Mouse (Mus musculus): ENCODE measurements around the gene Gpr61. TPM values are rescaled to one million over a fixed set of nuclear protein-coding genes. Genes with fewer than 3 reads are reported as not detected.
A peak's percentile ranks its signal among the peaks of the same experiment; 100 is the strongest.

The Gpr61 gene
- not detected in 2 replicates for total RNA-seq (2015)
- total RNA-seq (2017): not detected in 2 replicates

DNA sequence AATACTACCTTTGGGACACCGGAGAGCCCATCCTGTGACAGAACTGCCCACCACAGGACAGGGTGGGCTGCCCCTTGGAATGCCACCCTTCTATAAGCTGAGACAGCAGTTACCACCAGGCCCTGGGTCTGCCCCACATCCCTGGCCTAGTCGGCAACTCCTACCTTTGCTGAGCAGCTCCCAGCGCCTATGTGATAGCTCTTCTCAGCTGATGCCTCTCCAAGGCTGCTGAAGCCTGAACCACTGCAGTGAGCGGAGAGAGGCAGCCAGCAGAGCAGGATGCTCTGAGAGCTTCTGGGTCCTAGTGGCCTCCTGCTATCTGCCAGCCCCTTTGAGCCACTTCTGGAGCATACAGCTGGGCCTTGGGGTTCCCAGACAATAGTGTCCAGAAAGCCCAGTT is at the start of gene Gpr61:
Gene Gpr61 (minus strand): TSS at position 227 of the 400 bp plus-strand sequence.
- no peak for ATAC-seq (ENCODE audit: poor library complexity, severe bottlenecking)

DNA sequence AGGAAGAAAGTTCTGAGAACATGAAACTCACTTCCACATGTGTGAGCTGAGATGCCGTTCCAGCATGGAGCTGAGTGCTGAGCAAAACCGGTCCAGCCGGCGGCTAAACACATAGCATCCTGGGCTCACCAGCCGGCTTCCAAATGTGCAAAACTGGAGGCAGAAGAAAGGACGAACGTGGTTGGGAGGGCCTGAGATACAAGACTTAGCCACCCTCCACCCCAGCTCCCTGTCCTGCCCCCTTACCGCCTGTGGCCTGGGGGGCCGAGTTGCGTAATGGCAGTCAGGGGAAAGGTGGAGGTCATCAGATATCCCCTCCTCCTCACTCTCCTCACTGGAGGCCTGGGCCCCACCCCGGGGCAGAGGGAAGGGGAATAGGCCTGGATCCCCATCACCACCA is 49.8 kb upstream of the Gpr61 start:
- ATAC-seq (ENCODE audit: poor library complexity, severe bottlenecking): no peak

DNA sequence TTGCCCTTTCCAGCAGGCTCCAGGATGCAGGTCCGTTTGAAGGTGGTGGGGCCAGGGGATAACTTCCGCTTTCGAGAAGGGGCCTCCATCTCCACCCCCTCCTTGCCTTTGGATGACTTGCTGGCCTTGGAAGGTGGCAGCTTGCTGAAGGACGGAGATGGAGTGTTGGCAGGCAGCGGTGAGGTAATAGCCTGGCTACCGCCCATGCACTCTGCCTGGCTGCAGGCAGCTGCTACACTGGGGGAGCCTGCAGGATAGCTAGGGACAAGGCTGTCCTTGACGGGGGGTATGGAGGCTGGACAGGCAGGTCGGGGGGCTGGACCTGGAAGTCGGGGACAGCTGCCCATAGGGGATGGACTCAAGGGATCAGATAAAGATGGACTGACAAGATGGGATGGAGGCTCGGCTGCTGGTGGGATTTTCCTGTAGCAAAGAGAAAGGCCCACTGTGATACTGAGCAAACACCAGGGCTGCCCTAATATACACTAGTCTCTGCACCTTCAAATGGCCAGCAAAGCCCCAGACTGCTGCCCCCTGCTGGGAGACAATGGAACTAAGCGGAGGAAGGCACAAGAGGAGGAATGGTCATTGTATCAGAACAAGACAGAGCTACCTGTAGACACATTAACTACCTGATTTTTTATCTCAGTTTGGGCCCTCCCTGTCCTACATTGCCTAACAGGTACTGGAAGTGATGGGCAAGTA is 49.1 kb upstream of the Gpr61 start:
- peak; percentile 41 for ATAC-seq (ENCODE audit: poor library complexity, severe bottlenecking)

DNA sequence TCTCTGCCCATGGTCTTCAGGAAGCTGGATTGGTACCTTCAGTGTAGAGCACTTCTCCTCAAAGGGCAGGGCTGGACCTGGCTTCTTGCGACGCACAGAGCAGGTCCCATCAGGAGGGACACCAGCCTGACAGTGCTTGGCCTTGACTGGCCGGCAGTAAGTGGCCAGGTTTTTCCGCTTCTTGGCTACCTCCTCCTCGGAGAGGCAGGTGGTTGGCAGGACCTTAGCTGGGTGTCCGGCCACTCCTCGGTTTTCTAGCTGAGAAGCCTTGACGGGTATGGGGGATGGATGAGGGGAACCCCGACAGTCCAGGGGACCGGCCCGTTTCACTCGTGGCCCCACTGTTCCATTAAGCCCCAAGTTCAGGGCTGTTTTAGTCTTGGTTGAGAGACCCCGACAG is 48.5 kb upstream of the Gpr61 start:
- ATAC-seq (ENCODE audit: poor library complexity, severe bottlenecking): no peak

GRCm38 (mm10) chr3:108202506-108202905 is 47.8 kb upstream of the Gpr61 start:
- ATAC-seq (ENCODE audit: poor library complexity, severe bottlenecking): no peak

GRCm38 (mm10) chr3:108200329-108201323 is 45.9 kb upstream of the Gpr61 start, which contains the start of gene Cyb561d1:
Gene Cyb561d1, minus strand, starts transcription at chr3:108201212.
- ATAC-seq (ENCODE audit: poor library complexity, severe bottlenecking): peak; percentile 89

GRCm38 (mm10) chr3:108199231-108199630 is 44.5 kb upstream of the Gpr61 start:
- ATAC-seq (ENCODE audit: poor library complexity, severe bottlenecking): no peak

DNA sequence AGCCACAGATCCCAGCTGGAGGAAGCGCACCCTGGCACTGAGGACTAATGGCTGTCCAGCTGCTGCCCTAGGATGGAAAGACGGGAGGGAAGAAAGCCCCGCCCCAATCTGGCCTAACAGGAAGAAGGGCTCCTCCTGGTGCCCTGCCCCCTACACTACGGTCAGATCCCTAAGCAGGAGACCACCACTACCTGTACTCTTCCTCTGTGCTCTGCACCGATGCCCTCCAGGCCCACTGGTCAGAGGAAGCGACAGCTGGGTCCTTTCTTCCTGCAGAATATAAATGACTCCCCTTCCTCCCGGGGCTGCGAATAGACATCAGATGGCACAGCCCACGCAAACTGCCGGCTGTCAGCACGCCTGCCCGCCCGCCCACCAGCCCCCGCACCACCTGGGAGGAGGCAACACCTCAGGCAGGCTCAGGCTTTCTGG is 42.4 kb upstream of the Gpr61 start:
- ATAC-seq (ENCODE audit: poor library complexity, severe bottlenecking): no peak

GRCm38 (mm10) chr3:108195941-108196590 is 41.4 kb upstream of the Gpr61 start:
- ATAC-seq (ENCODE audit: poor library complexity, severe bottlenecking): no peak

DNA sequence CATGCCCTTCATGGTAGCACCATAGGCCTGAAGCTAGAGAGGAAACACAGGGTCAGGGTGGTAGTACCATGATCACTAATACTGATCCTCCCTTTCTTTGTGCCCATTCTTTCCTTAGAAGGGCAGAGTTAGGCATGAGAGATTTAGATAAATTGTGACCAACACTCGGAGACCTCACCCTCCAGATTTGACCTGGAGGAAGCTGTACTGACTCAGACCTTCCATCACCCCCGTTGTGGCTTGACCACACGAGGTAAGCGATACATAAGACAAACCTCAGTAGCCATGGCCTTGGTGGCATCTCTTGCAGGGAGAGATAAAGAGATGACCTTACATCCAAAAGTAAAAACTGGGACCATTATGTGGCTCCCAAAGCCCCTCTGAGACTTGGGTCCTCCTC is 40.6 kb upstream of the Gpr61 start:
- ATAC-seq (ENCODE audit: poor library complexity, severe bottlenecking): no peak

GRCm38 (mm10) chr3:108193686-108194085 is 39.0 kb upstream of the Gpr61 start:
- no peak for ATAC-seq (ENCODE audit: poor library complexity, severe bottlenecking)

DNA sequence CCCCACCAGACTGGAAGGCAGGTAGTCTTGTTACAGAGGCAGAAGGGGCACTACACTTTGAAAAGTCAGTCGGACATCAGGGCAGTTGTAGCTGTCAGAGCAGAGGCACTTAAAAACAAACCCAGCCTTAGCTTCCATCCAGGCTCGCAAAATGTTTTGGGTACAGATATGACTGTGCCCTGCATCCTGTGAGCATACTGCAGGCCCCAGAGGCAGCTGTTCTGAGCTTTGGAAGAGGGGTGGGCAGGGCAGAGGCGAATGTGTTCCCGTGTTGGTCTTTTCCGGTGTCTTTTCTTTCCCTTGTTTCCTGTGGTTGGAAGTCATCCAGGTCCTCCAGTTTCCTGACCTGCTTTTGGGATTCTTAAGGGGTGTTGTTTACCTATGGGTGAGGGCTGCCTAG is 35.2 kb upstream of the Gpr61 start:
- no peak for ATAC-seq (ENCODE audit: poor library complexity, severe bottlenecking)

GRCm38 (mm10) chr3:108188716-108189490 is 34.2 kb upstream of the Gpr61 start:
- ATAC-seq (ENCODE audit: poor library complexity, severe bottlenecking): no peak

DNA sequence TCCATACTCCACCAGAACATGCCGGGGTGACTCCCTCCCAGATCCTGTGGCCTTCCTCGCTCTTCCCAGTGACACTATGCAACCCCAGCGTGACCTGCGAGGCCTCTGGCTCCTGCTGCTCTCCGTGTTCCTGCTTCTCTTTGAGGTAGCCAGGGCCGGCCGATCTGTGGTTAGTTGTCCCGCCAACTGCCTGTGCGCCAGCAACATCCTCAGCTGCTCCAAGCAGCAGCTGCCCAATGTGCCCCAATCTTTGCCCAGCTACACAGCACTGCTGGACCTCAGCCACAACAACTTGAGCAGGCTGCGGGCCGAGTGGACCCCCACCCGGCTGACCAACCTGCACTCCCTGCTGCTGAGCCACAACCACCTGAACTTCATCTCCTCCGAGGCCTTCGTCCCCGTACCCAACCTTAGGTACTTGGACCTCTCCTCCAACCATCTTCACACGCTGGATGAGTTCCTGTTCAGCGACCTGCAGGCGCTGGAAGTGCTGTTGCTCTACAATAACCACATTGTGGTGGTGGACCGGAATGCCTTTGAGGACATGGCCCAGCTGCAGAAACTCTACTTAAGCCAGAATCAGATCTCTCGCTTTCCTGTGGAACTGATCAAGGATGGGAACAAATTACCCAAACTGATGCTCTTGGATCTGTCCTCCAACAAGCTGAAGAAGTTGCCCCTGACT is 32.6 kb upstream of the Gpr61 start:
- peak; percentile 23 for ATAC-seq (ENCODE audit: poor library complexity, severe bottlenecking)

- ATAC-seq (ENCODE audit: poor library complexity, severe bottlenecking): peak; percentile 65
These were observed 31.7 kb upstream of the Gpr61 start, which contains the start of gene Amigo1 for GRCm38 (mm10) chr3:108186098-108187047. Gene Amigo1, plus strand, starts transcription at chr3:108186335.

DNA sequence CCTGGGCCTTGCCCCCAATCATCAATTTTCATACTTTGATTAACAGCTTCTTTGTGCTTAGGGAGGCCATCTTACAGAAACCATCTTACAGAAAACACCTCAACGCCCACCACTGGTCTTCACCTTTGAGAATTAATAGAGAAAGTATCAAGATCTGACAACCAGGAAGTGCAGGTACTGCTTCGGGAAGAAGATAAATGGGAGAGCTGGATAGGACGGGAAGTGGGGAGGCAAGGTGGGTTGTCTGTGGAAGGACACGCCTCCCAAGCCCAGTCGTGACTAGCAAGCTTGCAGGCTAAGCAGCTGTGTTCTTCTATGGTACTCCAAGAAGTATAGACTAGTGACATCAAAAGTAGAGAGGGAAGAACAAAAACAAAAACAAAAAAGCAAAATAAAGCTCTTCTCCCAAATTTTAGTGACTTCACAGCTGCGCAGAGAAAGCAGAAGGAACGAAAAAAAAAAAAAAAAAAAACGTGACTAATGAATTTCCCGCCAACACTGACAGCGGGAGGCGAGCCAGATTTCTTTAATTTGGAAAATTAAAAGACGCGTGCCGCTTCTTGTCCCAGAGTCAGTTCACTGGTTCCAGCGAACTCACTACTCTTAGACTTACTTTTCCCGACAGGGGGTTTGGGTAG is 30.9 kb upstream of the Gpr61 start:
- ATAC-seq (ENCODE audit: poor library complexity, severe bottlenecking): no peak; the same call in 1 of the 2 replicates

DNA sequence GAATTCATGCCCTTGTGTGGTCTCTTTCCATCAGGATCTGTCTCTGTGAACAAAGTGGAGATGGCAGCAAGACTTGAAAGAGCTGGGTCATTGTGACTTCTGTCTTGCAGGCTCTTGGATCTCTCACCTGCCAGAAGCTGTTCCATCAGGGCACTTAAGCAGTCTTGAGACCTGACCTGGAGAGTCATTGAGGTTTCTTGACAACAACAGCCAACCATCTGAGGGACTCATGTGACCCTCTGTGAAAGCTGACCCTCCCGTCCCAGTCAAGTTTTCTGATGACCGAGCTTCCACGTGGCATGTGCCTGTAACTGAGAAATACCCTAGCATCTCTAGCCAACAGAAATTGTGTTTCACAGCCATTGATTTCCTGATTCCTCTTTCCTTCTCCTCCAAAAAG is 30.1 kb upstream of the Gpr61 start:
- no peak for ATAC-seq (ENCODE audit: poor library complexity, severe bottlenecking)

GRCm38 (mm10) chr3:108180514-108180913 is 25.8 kb upstream of the Gpr61 start:
- no peak for ATAC-seq (ENCODE audit: poor library complexity, severe bottlenecking)

Data from megakaryocyte, adult 5-6 weeks (primary cell).